Mouse (Mus musculus) neural tube, embryonic 10.5 days (tissue): ENCODE measurements around the gene Clmn.

ENCODE experiments used
- DNase-seq: peaks from one replicate; pipeline ENCODE4 v3.0.0-alpha.2; 2017; ENCODE audit warnings: low spot score; ENCODE audit errors: extremely low spot score

The Clmn gene

GRCm38 (mm10) chr12:104814291-104814690, 50.6 kb downstream of the Clmn start:
- DNase-seq, result no peak

GRCm38 (mm10) chr12:104813762-104814161, 51.1 kb downstream of the Clmn start:
- no peak for DNase-seq

GRCm38 (mm10) chr12:104812711-104813110, 52.2 kb downstream of the Clmn start:
- DNase-seq, result no peak

- no peak for DNase-seq
These were observed 53.9 kb downstream of the Clmn start for GRCm38 (mm10) chr12:104810923-104811443.

GRCm38 (mm10) chr12:104808421-104809067, 56.3 kb downstream of the Clmn start:
- DNase-seq, result no peak

GRCm38 (mm10) chr12:104806680-104807375, 58.0 kb downstream of the Clmn start:
- no peak for DNase-seq

- no peak for DNase-seq
These were observed 63.2 kb downstream of the Clmn start for GRCm38 (mm10) chr12:104801494-104802260.

GRCm38 (mm10) chr12:104799365-104799764, 65.5 kb downstream of the Clmn start:
- DNase-seq, result no peak

- no peak for DNase-seq
These were observed 67.0 kb downstream of the Clmn start for GRCm38 (mm10) chr12:104797905-104798304.

GRCm38 (mm10) chr12:104796635-104797378, 68.1 kb downstream of the Clmn start:
- no peak for DNase-seq

GRCm38 (mm10) chr12:104794957-104795356, 69.9 kb downstream of the Clmn start:
- DNase-seq, result no peak

GRCm38 (mm10) chr12:104793486-104793885, 71.4 kb downstream of the Clmn start:
- no peak for DNase-seq

GRCm38 (mm10) chr12:104777603-104778002, 87.3 kb downstream of the Clmn start:
- no peak for DNase-seq

- DNase-seq, result no peak
These were observed 92.9 kb downstream of the Clmn start for GRCm38 (mm10) chr12:104771941-104772340.

GRCm38 (mm10) chr12:104769201-104769785, 95.6 kb downstream of the Clmn start:
- DNase-seq, result no peak

- DNase-seq, result no peak
These were observed 97.7 kb downstream of the Clmn start for GRCm38 (mm10) chr12:104767183-104767582.

- DNase-seq, result no peak
These were observed 99.1 kb downstream of the Clmn start for GRCm38 (mm10) chr12:104765761-104766160.

- DNase-seq, result no peak
These were observed 99.8 kb downstream of the Clmn start for GRCm38 (mm10) chr12:104765116-104765515.

- no peak for DNase-seq
These were observed 101.0 kb downstream of the Clmn start for GRCm38 (mm10) chr12:104763918-104764317.

- no peak for DNase-seq
These were observed 103.5 kb downstream of the Clmn start for GRCm38 (mm10) chr12:104761411-104761810.

- DNase-seq, result no peak
These were observed 106.8 kb downstream of the Clmn start for GRCm38 (mm10) chr12:104758066-104758465.
